Mouse (Mus musculus) heart, adult 10 weeks (tissue): ENCODE data around the gene Gm5797. TPM values are rescaled to one million over a fixed set of nuclear protein-coding genes. Genes with fewer than 3 reads are reported as not detected.

Source experiments
- polyA plus RNA-seq: library from polyadenylated mRNA; stranded (reverse); fragments of 350-450 nt; fragmentation: Illumina TruSeq; extraction: RNeasy Lipid Tissue Mini Kit (QIAGEN cat#74804); gene quantifications from one replicate; pipeline ENCODE4 v1.2.3, GENCODE M21; 2014; ENCODE audit warnings: low read depth, low replicate concordance

Gene Gm5797
- polyA plus RNA-seq, result not detected

GRCm38 (mm10) chr14:7332295-7332694 lies at the start of gene Gm5797:
Gene Gm5797 (minus strand): TSS chr14:7332395.

GRCm38 (mm10) chr14:7365034-7365433 lies 32.8 kb upstream of the Gm5797 start, which contains the start of gene Gm8374:
Gene Gm8374 (minus strand): TSS chr14:7365134.

GRCm38 (mm10) chr14:7314661-7315060 lies 17.5 kb downstream of the Gm5797 start, which contains the start of gene Gm3739:
Gene Gm3739 (minus strand): TSS chr14:7315049.

Other genes with a start within 250 kb of the Gm5797 start
- not detected for gene Gm3696, start 231.8 kb downstream of the Gm5797 start, polyA plus RNA-seq
- gene Gm6676, start 207.0 kb downstream of the Gm5797 start, polyA plus RNA-seq, result not detected
- 0.60 TPM for gene Gm3512, start 157.9 kb downstream of the Gm5797 start, polyA plus RNA-seq
- not detected for gene Gm16434, start 137.9 kb downstream of the Gm5797 start, polyA plus RNA-seq
- gene Gm3727, start 67.7 kb downstream of the Gm5797 start, polyA plus RNA-seq, result not detected
- not detected for gene Gm3739, start 17.3 kb downstream of the Gm5797 start, polyA plus RNA-seq
- gene Gm8374, start 32.7 kb upstream of the Gm5797 start, polyA plus RNA-seq, result not detected
- not detected for gene Gm3755, start 118.5 kb upstream of the Gm5797 start, polyA plus RNA-seq
- gene Gm3752, start 151.4 kb upstream of the Gm5797 start, polyA plus RNA-seq, result 0.37 TPM
- not detected for gene Gm3558, start 236.2 kb upstream of the Gm5797 start, polyA plus RNA-seq